Comparison of ENCODE assay signal across 8 mouse cellular contexts in genomic region chr11:86580319-86581113, GRCm38 (mm10). TPM values are rescaled to one million over a fixed set of nuclear protein-coding genes. Genes with fewer than 3 reads are reported as not detected.
DNase-seq lines count a peak whose midpoint lies in the region; ATAC-seq and TF ChIP-seq lines count a peak whose summit lies in the region.

No protein-coding gene starts in this region.

- TF ChIP-seq CTCF in ES-Bruce4 (IDR thresholded peaks at IDR 0.05; ENCODE audit: low read depth, low read length): no peak

- intact Hi-C loops in heart, postnatal 10 days (cut with DNase I): no loop called here

- no peaks in the 10 kb centered on the region for H3K9me3 ChIP-seq in ES-Bruce4 (replicated peaks; ENCODE audit: control insufficient read depth, insufficient read depth, low read length, poor library complexity, severe bottlenecking)
- no peaks in the 10 kb centered on the region for H3K9me3 ChIP-seq in intestine, embryonic 16.5 days (ENCODE audit: control insufficient read depth, low read length)
- H3K9me3 ChIP-seq in forebrain, embryonic 14.5 days (replicated peaks; ENCODE audit: control insufficient read depth, low read length): no peaks in the 10 kb centered on the region

- no peak overlapping the region for H3K4me3 ChIP-seq in ES-Bruce4 (ENCODE audit: low read depth, low read length)
- H3K4me3 ChIP-seq in intestine, embryonic 16.5 days (ENCODE audit: low read length): 0 out of 2 replicates have a peak overlapping the region, but pooled peaks have one; percentile 1
- H3K4me3 ChIP-seq in forebrain, embryonic 14.5 days (ENCODE audit: low read depth, low read length): no peak overlapping the region

- no peaks in the 10 kb centered on the region for H3K27me3 ChIP-seq in ES-Bruce4 (ENCODE audit: control insufficient read depth, insufficient read depth, low read length, poor library complexity, severe bottlenecking)
- no peaks in the 10 kb centered on the region for H3K27me3 ChIP-seq in intestine, embryonic 16.5 days (replicated peaks; ENCODE audit: control insufficient read depth, insufficient read depth, low read length)
- no peaks in the 10 kb centered on the region for H3K27me3 ChIP-seq in forebrain, embryonic 14.5 days (replicated peaks; ENCODE audit: control insufficient read depth, insufficient read depth, low read length)

- H3K36me3 ChIP-seq in ES-Bruce4 (ENCODE audit: control insufficient read depth, insufficient read depth, low read length, poor library complexity, severe bottlenecking): peaks cover 5% of the 10 kb centered on the region
- H3K36me3 ChIP-seq in intestine, embryonic 16.5 days (ENCODE audit: control insufficient read depth, insufficient read depth, low read length): no peaks in the 10 kb centered on the region
- peaks cover 10% of the 10 kb centered on the region; the same call in 1 of the 2 replicates for H3K36me3 ChIP-seq in forebrain, embryonic 14.5 days (ENCODE audit: control insufficient read depth, insufficient read depth, low read length)

- DNase-seq in heart, adult 11 months: peak; percentile 88
- no peak for DNase-seq in heart, postnatal 10 days
- peak; percentile 41 for DNase-seq in lung, postnatal 14 days
- no peak for DNase-seq in layer of hippocampus, adult 9-10 months (ENCODE audit: low spot score)
- no peak for DNase-seq in frontal cortex, postnatal 36 days (ENCODE audit: low spot score in 2 of 2)
- DNase-seq in forebrain, embryonic 14.5 days (ENCODE audit: low spot score): no peak

- H3K4me2 ChIP-seq in intestine, embryonic 16.5 days (ENCODE audit: low read depth, low read length): peak overlapping the region; percentile 49
- no peak overlapping the region for H3K4me2 ChIP-seq in forebrain, embryonic 14.5 days (ENCODE audit: low read length)

- no peak for TF ChIP-seq POLR2A in ES-Bruce4 (IDR thresholded peaks at IDR 0.05; ENCODE audit: insufficient read depth, low read length)

- no peak overlapping the region for H3K9ac ChIP-seq in ES-Bruce4 (ENCODE audit: low read depth, poor library complexity, severe bottlenecking)
- H3K9ac ChIP-seq in intestine, embryonic 16.5 days (ENCODE audit: low read depth, low read length): peak overlapping the region; percentile 49; the same call in 1 of the 2 replicates
- H3K9ac ChIP-seq in forebrain, embryonic 14.5 days (ENCODE audit: low read length): no peak overlapping the region

- ATAC-seq in intestine, embryonic 16.5 days: peak; percentile 84
- ATAC-seq in forebrain, embryonic 14.5 days: no peak

- peak overlapping the region; percentile 44; the same call in 1 of the 2 replicates for H3K27ac ChIP-seq in ES-Bruce4 (ENCODE audit: insufficient read depth, low read length)
- peak overlapping the region; percentile 97 for H3K27ac ChIP-seq in intestine, embryonic 16.5 days (ENCODE audit: low read length)
- H3K27ac ChIP-seq in forebrain, embryonic 14.5 days (ENCODE audit: low read depth, low read length): no peak overlapping the region

- H3K4me1 ChIP-seq in ES-Bruce4 (ENCODE audit: control insufficient read depth, insufficient read depth, low read length): peaks cover 14% of the 10 kb centered on the region
- peaks cover 39% of the 10 kb centered on the region for H3K4me1 ChIP-seq in intestine, embryonic 16.5 days (ENCODE audit: control insufficient read depth, insufficient read depth, low read length)
- no peaks in the 10 kb centered on the region for H3K4me1 ChIP-seq in forebrain, embryonic 14.5 days (ENCODE audit: control insufficient read depth, insufficient read depth, low read length)

- WGBS in intestine, embryonic 16.5 days: 62% methylated on average over 9 of the region's 9 CpGs
- WGBS in forebrain, embryonic 14.5 days: 87% methylated on average over 9 of the region's 9 CpGs

- no peak for TF ChIP-seq EP300 in ES-Bruce4 (IDR thresholded peaks at IDR 0.05; ENCODE audit: insufficient read depth, low read depth, low read length)

RNA-seq across cellular contexts. Expression of gene Tubd1, which starts 35.7 kb away (rescaled TPM):
- 1 to 10 TPM; 5.5 to 6.2 TPM for total RNA-seq in heart, postnatal 10 days (2021)
- polyA plus RNA-seq in ES-Bruce4 (2011; ENCODE audit: insufficient read depth, insufficient read length, low read depth, missing spikeins): 9.7 and 12.1 TPM in 2 replicates
- polyA plus RNA-seq in intestine, embryonic 16.5 days (2015; fragmentation: Nextera tagmentation; extraction: Ambion mirVana): 9.3 and 11.4 TPM in 2 replicates
- polyA plus RNA-seq in forebrain, embryonic 14.5 days (2014; fragmentation: Nextera tagmentation; extraction: Ambion mirVana): 10.0 and 11.0 TPM in 2 replicates

RNA-seq across cellular contexts. Expression of gene Rps6kb1, which starts 35.9 kb away (rescaled TPM):
- total RNA-seq in heart, postnatal 10 days (2021): 10 to 100 TPM; 26.0 to 29.2 TPM
- 82.2 and 86.3 TPM in 2 replicates for polyA plus RNA-seq in ES-Bruce4 (2011; ENCODE audit: insufficient read depth, insufficient read length, low read depth, missing spikeins)
- 45.2 and 56.8 TPM in 2 replicates for polyA plus RNA-seq in intestine, embryonic 16.5 days (2015; fragmentation: Nextera tagmentation; extraction: Ambion mirVana)
- 41.8 and 42.1 TPM in 2 replicates for polyA plus RNA-seq in forebrain, embryonic 14.5 days (2014; fragmentation: Nextera tagmentation; extraction: Ambion mirVana)

Comparison
In these comparisons a context has a peak if more than half of its experiments do, and no peak if none do; other contexts are left out.
1. DNase-seq: peak in heart, adult 11 months (single experiment) and lung, postnatal 14 days (single experiment); none in heart, postnatal 10 days (0 of 2), layer of hippocampus, adult 9-10 months (single experiment), frontal cortex, postnatal 36 days (0 of 2) and forebrain, embryonic 14.5 days (single experiment).